Mouse (Mus musculus) embryo, embryonic 10.5 days (tissue): Measurements from ENCODE around the gene Celf2.

Experiments
- DNase-seq: peaks from one replicate; pipeline ENCODE4 v3.0.0-alpha.2; 2015; ENCODE audit warnings: low spot score

Gene Celf2

GRCm38 (mm10) chr2:6695353-6695951 lies 813.9 kb downstream of the Celf2 start:
- no peak for DNase-seq

- no peak for DNase-seq
These were observed 819.7 kb downstream of the Celf2 start for GRCm38 (mm10) chr2:6689689-6690088.

- no peak for DNase-seq
These were observed 831.1 kb downstream of the Celf2 start for GRCm38 (mm10) chr2:6678231-6678630.

- DNase-seq: no peak
These were observed 831.9 kb downstream of the Celf2 start for GRCm38 (mm10) chr2:6677457-6677856.

- no peak for DNase-seq
These were observed 835.0 kb downstream of the Celf2 start for GRCm38 (mm10) chr2:6674401-6674800.

- DNase-seq: no peak
These were observed 835.9 kb downstream of the Celf2 start for GRCm38 (mm10) chr2:6673418-6673817.

GRCm38 (mm10) chr2:6667611-6668010 lies 841.8 kb downstream of the Celf2 start:
- peak; percentile 42 for DNase-seq

- DNase-seq: no peak
These were observed 849.5 kb downstream of the Celf2 start for GRCm38 (mm10) chr2:6659834-6660233.

GRCm38 (mm10) chr2:6653719-6654118 lies 855.6 kb downstream of the Celf2 start:
- no peak for DNase-seq

GRCm38 (mm10) chr2:6651697-6652096 lies 857.7 kb downstream of the Celf2 start:
- no peak for DNase-seq

- no peak for DNase-seq
These were observed 860.5 kb downstream of the Celf2 start for GRCm38 (mm10) chr2:6648877-6649276.

GRCm38 (mm10) chr2:6647028-6647427 lies 862.3 kb downstream of the Celf2 start:
- DNase-seq: no peak

GRCm38 (mm10) chr2:6646325-6646724 lies 863.0 kb downstream of the Celf2 start:
- no peak for DNase-seq

- no peak for DNase-seq
These were observed 867.0 kb downstream of the Celf2 start for GRCm38 (mm10) chr2:6642222-6642850.

- DNase-seq: no peak
These were observed 870.0 kb downstream of the Celf2 start for GRCm38 (mm10) chr2:6639370-6639769.

- DNase-seq: no peak
These were observed 872.2 kb downstream of the Celf2 start for GRCm38 (mm10) chr2:6637147-6637546.

- DNase-seq: no peak
These were observed 874.5 kb downstream of the Celf2 start for GRCm38 (mm10) chr2:6634899-6635298.

GRCm38 (mm10) chr2:6633115-6633514 lies 876.2 kb downstream of the Celf2 start:
- no peak for DNase-seq

GRCm38 (mm10) chr2:6623802-6624201 lies 885.6 kb downstream of the Celf2 start:
- no peak for DNase-seq

GRCm38 (mm10) chr2:6622082-6622481 lies 887.3 kb downstream of the Celf2 start:
- DNase-seq: no peak

GRCm38 (mm10) chr2:6618856-6619255 lies 890.5 kb downstream of the Celf2 start:
- no peak for DNase-seq

- no peak for DNase-seq
These were observed 890.9 kb downstream of the Celf2 start for GRCm38 (mm10) chr2:6618450-6618849.

GRCm38 (mm10) chr2:6604347-6604746 lies 905.0 kb downstream of the Celf2 start:
- DNase-seq: no peak

- DNase-seq: no peak
These were observed 905.5 kb downstream of the Celf2 start for GRCm38 (mm10) chr2:6603880-6604279.
